Mouse (Mus musculus) heart, postnatal 25 days (tissue): Measurements from ENCODE around the gene Tmem199. TPM values are rescaled to one million over a fixed set of nuclear protein-coding genes. Genes with fewer than 3 reads are reported as not detected.

ENCODE experiments used
- total RNA-seq, 2 experiments: library from RNA; stranded (reverse); gene quantifications; 2 replicates each; pipeline ENCODE4 v1.2.3; 2021

Tmem199 gene
- total RNA-seq, 2 experiments from 2014 or later = 10.5 to 10.8 TPM

Other genes starting within 250 kb of the Tmem199 start
- 1 to 10 TPM in 1 of 2 experiments, under 1 TPM in 1; 0.98 to 1.5 TPM for gene BC030499, start 221.3 kb downstream of the Tmem199 start, total RNA-seq
- under 1 TPM; 0.62 to 0.67 TPM for gene Spag5, start 210.6 kb downstream of the Tmem199 start, total RNA-seq
- under 1 TPM; 0.50 to 0.52 TPM for gene Aldoc, start 189.2 kb downstream of the Tmem199 start, total RNA-seq
- gene Pigs, start 183.8 kb downstream of the Tmem199 start, total RNA-seq = 10 to 100 TPM; 23.0 to 23.6 TPM
- gene Unc119, start 168.7 kb downstream of the Tmem199 start, total RNA-seq = 1 to 10 TPM; 4.2 to 4.6 TPM
- gene Foxn1, start 125.6 kb downstream of the Tmem199 start, total RNA-seq = not detected
- gene Slc13a2, start 90.0 kb downstream of the Tmem199 start, total RNA-seq = not detected
- 1 to 10 TPM; 1.4 to 2.3 TPM for gene Slc46a1, start 46.5 kb downstream of the Tmem199 start, total RNA-seq
- gene Sarm1, start 14.4 kb downstream of the Tmem199 start, total RNA-seq = under 1 TPM; 0.34 to 0.39 TPM
- gene Vtn, start 13.1 kb downstream of the Tmem199 start, total RNA-seq = 10 to 100 TPM; 22.0 to 25.7 TPM
- gene Sebox, start 8.7 kb downstream of the Tmem199 start, total RNA-seq = not detected
- gene Poldip2, start within 50 bp of the Tmem199 start, total RNA-seq = 100 to 1,000 TPM; 152 to 154 TPM
- gene Tnfaip1, start 24.2 kb upstream of the Tmem199 start, total RNA-seq = 10 to 100 TPM; 39.1 to 41.9 TPM
- 10 to 100 TPM; 39.0 to 45.5 TPM for gene Ift20, start 24.2 kb upstream of the Tmem199 start, total RNA-seq
- 1 to 10 TPM; 5.3 to 5.5 TPM for gene Tmem97, start 38.6 kb upstream of the Tmem199 start, total RNA-seq
- gene Nlk, start 185.2 kb upstream of the Tmem199 start, total RNA-seq = 10 to 100 TPM; 12.4 to 13.3 TPM
- 10 to 100 TPM; 12.7 to 16.7 TPM for gene Ccnq, start 239.6 kb upstream of the Tmem199 start, total RNA-seq